Mouse (Mus musculus): Measurements from ENCODE around the gene Unc13d. TPM values are rescaled to one million over a fixed set of nuclear protein-coding genes. Genes with fewer than 3 reads are reported as not detected.
A peak's percentile ranks its signal among the peaks of the same experiment; 100 is the strongest.

Gene Unc13d
- polyA plus RNA-seq, 1 experiment from 2014 or later, result 44.8 TPM

GRCm38 (mm10) chr11:116087194-116088130, 9.7 kb upstream of the Unc13d start:
- 3% methylated on average over 31 of the region's 31 CpGs for WGBS

DNA sequence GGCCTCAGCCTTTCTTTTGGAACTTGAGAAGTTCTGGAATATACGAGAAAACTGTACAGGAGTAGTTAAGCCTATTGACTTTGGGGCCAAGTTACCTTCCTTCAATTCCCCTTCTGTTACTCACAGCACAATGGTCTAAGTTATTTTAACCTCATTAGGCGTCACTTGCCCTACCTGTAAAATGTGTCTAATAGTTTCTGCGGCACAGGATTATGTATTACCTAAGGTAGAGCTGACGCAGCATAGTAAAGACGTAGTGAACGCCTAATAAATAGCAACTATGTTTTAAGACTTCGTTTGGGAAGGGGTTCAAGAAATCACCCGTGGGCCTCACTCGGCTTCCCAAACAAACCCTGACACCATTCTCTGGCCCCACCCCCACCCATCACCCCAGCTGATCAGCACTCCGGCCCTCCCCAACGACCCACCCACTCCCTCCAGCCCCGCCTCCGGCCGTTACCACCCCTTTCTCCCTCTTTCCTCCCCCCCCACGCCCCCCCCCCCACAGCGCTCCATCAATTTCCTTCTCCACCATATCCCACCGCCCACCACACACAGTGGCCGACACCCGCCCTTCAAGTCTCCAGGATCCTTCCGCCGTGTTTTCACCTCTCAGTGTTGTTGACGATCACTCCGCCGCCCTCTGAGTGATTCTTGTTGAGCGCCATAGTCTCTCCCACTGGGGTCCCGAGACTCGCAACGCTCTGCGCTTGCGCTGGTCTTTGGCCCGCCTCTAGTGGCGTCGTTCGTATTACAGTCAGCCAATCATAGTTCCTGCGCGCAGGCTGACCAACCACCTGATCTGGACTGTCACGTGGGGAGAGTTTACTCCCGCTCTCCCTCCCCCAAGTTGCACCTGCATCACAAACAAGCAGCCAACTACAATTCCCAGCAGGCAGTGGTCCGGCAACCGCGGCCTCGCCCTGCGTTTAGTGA, 8.8 kb upstream of the Unc13d start, which contains the start of gene Wbp2:
TSS of gene Wbp2 (minus strand) at position 738 of the 936 bp plus-strand sequence.
- H3K9ac ChIP-seq (ENCODE audit: low read depth, low read length), result peak within 1 kb of the TSS; percentile 79
- peaks cover 17% of the 10 kb centered on the region for H3K36me3 ChIP-seq (ENCODE audit: control insufficient read depth, insufficient read depth, low read length)
- WGBS, result 6% methylated on average over 40 of the region's 43 CpGs
- peak within 1 kb of the TSS; percentile 61 for H3K4me3 ChIP-seq (ENCODE audit: low read depth, low read length)
- peak within 1 kb of the TSS; percentile 81 for H3K27ac ChIP-seq (ENCODE audit: low read depth, low read length)
- ATAC-seq (replicated peaks; ENCODE audit: low FRiP score) (peak; percentile 90), DNase-seq (ENCODE audit: low spot score) (peak; percentile 91)
- peaks cover 38% of the 10 kb centered on the region for H3K4me1 ChIP-seq (replicated peaks; ENCODE audit: control insufficient read depth, insufficient read depth, low read length)
- peak within 1 kb of the TSS; percentile 88 for H3K4me2 ChIP-seq
- no peaks in the 10 kb centered on the region for H3K27me3 ChIP-seq (replicated peaks; ENCODE audit: control insufficient read depth, insufficient read depth, low read length)
- no peaks in the 10 kb centered on the region for H3K9me3 ChIP-seq (ENCODE audit: control insufficient read depth, low read length)

More at GRCm38 (mm10) chr11:116087194-116088130, 9.7 kb upstream of the Unc13d start:
- DNase-seq (ENCODE audit: low spot score) (peak; percentile 91), ATAC-seq (replicated peaks; ENCODE audit: low FRiP score) (peak; percentile 74)
- no peaks in the 10 kb centered on the region for H3K27me3 ChIP-seq (replicated peaks; ENCODE audit: control insufficient read depth, insufficient read depth, low read length)
- H3K9ac ChIP-seq (ENCODE audit: low read depth, low read length), result peak overlapping the region; percentile 79
- H3K4me1 ChIP-seq (replicated peaks; ENCODE audit: control insufficient read depth, insufficient read depth, low read length), result peaks cover 38% of the 10 kb centered on the region
- H3K9me3 ChIP-seq (ENCODE audit: control insufficient read depth, low read length), result no peaks in the 10 kb centered on the region
- H3K36me3 ChIP-seq (ENCODE audit: control insufficient read depth, insufficient read depth, low read length), result peaks cover 12% of the 10 kb centered on the region
- peak overlapping the region; percentile 61 for H3K4me3 ChIP-seq (ENCODE audit: low read depth, low read length)
- H3K27ac ChIP-seq (ENCODE audit: low read depth, low read length), result peak overlapping the region; percentile 81
- peak overlapping the region; percentile 73 for H3K4me2 ChIP-seq

DNA sequence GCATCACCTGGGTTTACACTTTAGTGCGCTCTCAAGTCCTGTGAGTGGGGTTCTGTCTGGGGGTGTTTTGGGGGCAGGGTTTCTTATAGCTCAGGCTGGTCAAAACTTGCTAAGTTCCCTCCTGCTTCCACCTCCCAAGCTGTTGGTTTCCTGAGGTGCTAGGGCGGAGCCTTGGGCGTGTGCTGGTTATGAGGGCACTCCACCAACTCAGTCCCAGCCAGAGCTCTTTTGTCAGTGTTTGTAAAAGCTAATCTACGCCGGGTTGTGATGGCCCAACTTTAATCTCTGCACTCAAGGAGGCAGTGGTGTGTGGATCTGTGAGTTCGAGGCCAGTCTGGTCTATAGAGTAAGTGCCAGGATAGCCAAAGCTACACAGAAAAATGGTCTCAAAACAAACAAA, 6.4 kb upstream of the Unc13d start:
- H3K27me3 ChIP-seq (replicated peaks; ENCODE audit: control insufficient read depth, insufficient read depth, low read length), result no peaks in the 10 kb centered on the region
- no peak overlapping the region for H3K9ac ChIP-seq (ENCODE audit: low read depth, low read length)
- no peak for DNase-seq (ENCODE audit: low spot score)
- no peak overlapping the region for H3K4me3 ChIP-seq (ENCODE audit: low read depth, low read length)
- no peaks in the 10 kb centered on the region for H3K9me3 ChIP-seq (ENCODE audit: control insufficient read depth, low read length)
- no peak for ATAC-seq (replicated peaks; ENCODE audit: low FRiP score)
- peaks cover 28% of the 10 kb centered on the region for H3K36me3 ChIP-seq (ENCODE audit: control insufficient read depth, insufficient read depth, low read length)
- peaks cover 52% of the 10 kb centered on the region for H3K4me1 ChIP-seq (replicated peaks; ENCODE audit: control insufficient read depth, insufficient read depth, low read length)
- H3K4me2 ChIP-seq, result no peak overlapping the region
- H3K27ac ChIP-seq (ENCODE audit: low read depth, low read length), result peak overlapping the region; percentile 60
- WGBS, result 66% methylated on average over 6 of the region's 6 CpGs

- Histone ChIP-seq H3K27me3 (replicated peaks; ENCODE audit: control insufficient read depth, insufficient read depth, low read length) (no peaks in the 10 kb centered on the region), H3K27ac (ENCODE audit: low read depth, low read length) (no peak overlapping the region), H3K9me3 (ENCODE audit: control insufficient read depth, low read length) (no peaks in the 10 kb centered on the region), H3K36me3 (ENCODE audit: control insufficient read depth, insufficient read depth, low read length) (peaks cover 33% of the 10 kb centered on the region), H3K4me3 (ENCODE audit: low read depth, low read length) (no peak overlapping the region), H3K4me1 (replicated peaks; ENCODE audit: control insufficient read depth, insufficient read depth, low read length) (peaks cover 56% of the 10 kb centered on the region), H3K4me2 (no peak overlapping the region), H3K9ac (ENCODE audit: low read depth, low read length) (no peak overlapping the region)
- DNase-seq (ENCODE audit: low spot score) (no peak), ATAC-seq (replicated peaks; ENCODE audit: low FRiP score) (no peak)
- 90% methylated on average over 14 of the region's 14 CpGs for WGBS
Measured at GRCm38 (mm10) chr11:116083096-116083672, 5.4 kb upstream of the Unc13d start.

GRCm38 (mm10) chr11:116081081-116081480, 3.3 kb upstream of the Unc13d start:
- WGBS, result 71% methylated on average over 6 of the region's 6 CpGs
- no peaks in the 10 kb centered on the region for H3K9me3 ChIP-seq (ENCODE audit: control insufficient read depth, low read length)
- H3K4me2 ChIP-seq, result no peak overlapping the region
- peaks cover 33% of the 10 kb centered on the region for H3K36me3 ChIP-seq (ENCODE audit: control insufficient read depth, insufficient read depth, low read length)
- no peak overlapping the region for H3K9ac ChIP-seq (ENCODE audit: low read depth, low read length)
- DNase-seq (ENCODE audit: low spot score) (no peak), ATAC-seq (replicated peaks; ENCODE audit: low FRiP score) (no peak)
- no peaks in the 10 kb centered on the region for H3K27me3 ChIP-seq (replicated peaks; ENCODE audit: control insufficient read depth, insufficient read depth, low read length)
- no peak overlapping the region for H3K4me3 ChIP-seq (ENCODE audit: low read depth, low read length)
- H3K27ac ChIP-seq (ENCODE audit: low read depth, low read length), result no peak overlapping the region
- peaks cover 65% of the 10 kb centered on the region for H3K4me1 ChIP-seq (replicated peaks; ENCODE audit: control insufficient read depth, insufficient read depth, low read length)

- peak overlapping the region; percentile 79; the same call in 1 of the 2 replicates for H3K27ac ChIP-seq (ENCODE audit: low read depth, low read length)
Measured at GRCm38 (mm10) chr11:116079511-116079910, 1.8 kb upstream of the Unc13d start.

DNA sequence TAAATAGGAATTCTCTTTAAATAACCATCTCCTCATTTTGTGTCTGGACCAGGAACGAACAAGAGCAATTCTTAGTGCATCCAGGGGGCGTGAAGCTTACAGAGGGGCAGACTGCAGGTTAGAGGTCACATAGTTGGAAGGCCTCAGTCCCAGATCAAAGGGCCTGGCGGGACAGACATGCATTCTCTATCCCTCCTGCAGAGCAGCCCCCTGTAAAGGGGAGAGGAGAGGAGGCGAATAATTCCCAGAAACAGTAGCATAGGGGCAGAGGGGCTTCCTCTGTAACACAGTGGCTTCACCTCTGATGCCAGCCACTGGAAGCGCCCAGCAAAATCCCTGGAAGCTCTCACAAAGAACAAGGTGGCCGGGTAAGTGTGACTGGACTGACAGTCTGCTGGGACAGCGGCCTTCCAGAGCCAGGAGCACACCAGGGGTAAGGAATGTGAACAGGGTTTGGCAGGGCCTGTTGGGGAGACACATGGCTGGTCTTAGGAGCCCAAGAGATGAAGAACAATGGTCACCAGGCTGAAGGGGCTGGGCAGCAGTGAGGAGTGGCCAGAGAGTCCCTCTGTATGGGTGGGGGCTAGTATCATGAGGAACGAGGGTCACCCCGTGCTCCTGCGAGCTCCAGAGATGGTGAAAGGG, 1.0 kb upstream of the Unc13d start:
- no peak for DNase-seq (ENCODE audit: low spot score)
- 50% methylated on average over 10 of the region's 10 CpGs for WGBS
- Histone ChIP-seq H3K9ac (ENCODE audit: low read depth, low read length) (peak overlapping the region; percentile 51; the same call in 1 of the 2 replicates), H3K4me3 (ENCODE audit: low read depth, low read length) (peak overlapping the region; percentile 25), H3K4me1 (replicated peaks; ENCODE audit: control insufficient read depth, insufficient read depth, low read length) (peaks cover 54% of the 10 kb centered on the region), H3K27ac (ENCODE audit: low read depth, low read length) (peak overlapping the region; percentile 79; the same call in 1 of the 2 replicates), H3K27me3 (replicated peaks; ENCODE audit: control insufficient read depth, insufficient read depth, low read length) (no peaks in the 10 kb centered on the region), H3K9me3 (ENCODE audit: control insufficient read depth, low read length) (no peaks in the 10 kb centered on the region), H3K4me2 (peak overlapping the region; percentile 96), H3K36me3 (ENCODE audit: control insufficient read depth, insufficient read depth, low read length) (peaks cover 31% of the 10 kb centered on the region)
- ATAC-seq (replicated peaks; ENCODE audit: low FRiP score), result no peak

More at GRCm38 (mm10) chr11:116079511-116079910, 1.8 kb upstream of the Unc13d start:
- ATAC-seq (replicated peaks; ENCODE audit: low FRiP score) (no peak), DNase-seq (ENCODE audit: low spot score) (no peak)
- Histone ChIP-seq H3K27me3 (replicated peaks; ENCODE audit: control insufficient read depth, insufficient read depth, low read length) (no peaks in the 10 kb centered on the region), H3K4me3 (ENCODE audit: low read depth, low read length) (no peak overlapping the region), H3K9me3 (ENCODE audit: control insufficient read depth, low read length) (no peaks in the 10 kb centered on the region), H3K4me1 (replicated peaks; ENCODE audit: control insufficient read depth, insufficient read depth, low read length) (peaks cover 55% of the 10 kb centered on the region), H3K9ac (ENCODE audit: low read depth, low read length) (no peak overlapping the region), H3K4me2 (peak overlapping the region; percentile 19; the same call in 1 of the 2 replicates), H3K36me3 (ENCODE audit: control insufficient read depth, insufficient read depth, low read length) (peaks cover 33% of the 10 kb centered on the region)
- WGBS, result 69% methylated on average over 10 of the region's 10 CpGs

Measured in liver, embryonic 11.5 days (tissue).